10 mouse cellular contexts compared by ENCODE assay signal in genomic region chr12:79261035-79261434, GRCm38 (mm10). TPM values are rescaled to one million over a fixed set of nuclear protein-coding genes. Genes with fewer than 3 reads are reported as not detected.
DNase-seq lines count a peak whose midpoint lies in the region; ATAC-seq and TF ChIP-seq lines count a peak whose summit lies in the region.
"Had no signal": no experiment of that assay in that cellular context is flagged by ENCODE, and none has a peak within 500 bp of the region (broad histone marks: within the 10 kb centered on the region; RNA-seq: fewer than 3 reads in every experiment).

No protein-coding gene starts in this region.

- TF ChIP-seq CTCF in spleen, adult 2 months (IDR thresholded peaks at IDR 0.05; ENCODE audit: extremely low read depth, insufficient read depth, insufficient read length, insufficient replicate concordance), result peak; percentile 30; the same call in 1 of the 2 replicates
- peak; percentile 67 for TF ChIP-seq CTCF in brain, embryonic 14.5 days (IDR thresholded peaks at IDR 0.05; ENCODE audit: borderline replicate concordance, extremely low read depth, insufficient read depth, insufficient read length)

- H3K27me3 ChIP-seq in heart, embryonic 10.5 days (ENCODE audit: insufficient read depth, poor library complexity, severe bottlenecking), result no peaks in the 10 kb centered on the region
- no peaks in the 10 kb centered on the region for H3K27me3 ChIP-seq in spleen, adult 2 months (ENCODE audit: control insufficient read depth, insufficient read depth, low read length)
- H3K27me3 ChIP-seq: embryonic facial prominence, embryonic 15.5 days; limb, embryonic 12.5 days had no signal

- DNase-seq in heart, postnatal 36 days, result peak; percentile 8 to 25
- DNase-seq in heart, embryonic 10.5 days (ENCODE audit: low spot score), result no peak
- DNase-seq in spleen, adult 2 months (ENCODE audit: low read depth in 1 of 2, low spot score in 2 of 2), result peak in 1 of 2 experiments; percentile 13
- no peak for DNase-seq in spleen, postnatal 4 days (ENCODE audit: low spot score in 2 of 2)
- peak; percentile 48 for DNase-seq in brain, embryonic 14.5 days (ENCODE audit: low read depth)
- peak; percentile 32 to 39 for DNase-seq in layer of hippocampus, postnatal 10 days (ENCODE audit: low spot score in 2 of 2)
- peak; percentile 30 for DNase-seq in retina, postnatal 1 day

- TF ChIP-seq POLR2A in spleen, adult 2 months (IDR thresholded peaks at IDR 0.05; ENCODE audit: low read depth, low read length), result no peak
- no peak for TF ChIP-seq POLR2A in brain, embryonic 14.5 days (IDR thresholded peaks at IDR 0.05; ENCODE audit: borderline replicate concordance, extremely low read depth, insufficient read depth, insufficient read length, poor library complexity, severe bottlenecking)

- no peak overlapping the region for H3K4me3 ChIP-seq in heart, embryonic 10.5 days
- H3K4me3 ChIP-seq in spleen, adult 2 months (ENCODE audit: extremely low read depth, insufficient read depth, insufficient read length), result no peak overlapping the region
- H3K4me3 ChIP-seq: embryonic facial prominence, embryonic 15.5 days; limb, embryonic 12.5 days had no signal

- intact Hi-C loops in heart, postnatal 36 days (cut with DNase I), result loop anchor here (1.0 kb wide), 1 partner anchor 68 kb away; no protein-coding TSS in a partner anchor

- no peak overlapping the region for H3K27ac ChIP-seq in heart, embryonic 10.5 days
- H3K27ac ChIP-seq in spleen, adult 2 months (ENCODE audit: insufficient read depth, low read length), result no peak overlapping the region
- H3K27ac ChIP-seq: embryonic facial prominence, embryonic 15.5 days; limb, embryonic 12.5 days had no signal

- H3K4me1 ChIP-seq in heart, embryonic 10.5 days, result no peaks in the 10 kb centered on the region
- no peaks in the 10 kb centered on the region for H3K4me1 ChIP-seq in spleen, adult 2 months (ENCODE audit: control insufficient read depth, insufficient read depth, insufficient read length)
- H3K4me1 ChIP-seq: embryonic facial prominence, embryonic 15.5 days; limb, embryonic 12.5 days had no signal

- peaks cover 75% of the 10 kb centered on the region for H3K36me3 ChIP-seq in heart, embryonic 10.5 days
- peaks cover 38% of the 10 kb centered on the region for H3K36me3 ChIP-seq in spleen, adult 2 months (ENCODE audit: control insufficient read depth, insufficient read depth, low read length)

- H3K9me3 ChIP-seq in heart, embryonic 10.5 days, result no peaks in the 10 kb centered on the region
- H3K9me3 ChIP-seq: embryonic facial prominence, embryonic 15.5 days; limb, embryonic 12.5 days had no signal

- ATAC-seq in monocyte, adult 5-6 weeks (replicated peaks; ENCODE audit: insufficient number of reproducible peaks, low FRiP score, low TSS enrichment, poor library complexity, severe bottlenecking), result no peak

- WGBS in heart, embryonic 10.5 days, result 56% methylated on average over 5 of the region's 5 CpGs
- 64% methylated on average over 5 of the region's 5 CpGs for WGBS in spleen, adult 2 months

RNA-seq across cellular contexts. Expression of gene Zfyve26, which starts 35.1 kb away (rescaled TPM):
- 10 to 100 TPM; 14.2 to 17.6 TPM for total RNA-seq in heart, postnatal 36 days (2021)
- polyA plus RNA-seq in heart, embryonic 10.5 days (2016; fragmentation: Nextera tagmentation; extraction: Ambion mirVana), result 12.4 and 12.5 TPM in 2 replicates
- polyA plus RNA-seq in spleen, adult 2 months (2012; rRNA removed), result 28.7 and 29.4 TPM in 2 replicates
- 25.0 and 26.0 TPM in 2 replicates for polyA plus RNA-seq in brain, embryonic 14.5 days (2012; rRNA removed)
- total RNA-seq in layer of hippocampus, postnatal 10 days (2021), result 10 to 100 TPM; 23.8 to 26.4 TPM
- 16.7 to 50.3 TPM (median 30.7 TPM) in 3 replicates for total RNA-seq in monocyte, adult 5-6 weeks (2017)

RNA-seq across cellular contexts. Expression of gene Rad51b, which starts 36.0 kb away (rescaled TPM):
- total RNA-seq in heart, postnatal 36 days (2021), result under 1 TPM; 0.53 to 0.60 TPM
- polyA plus RNA-seq in heart, embryonic 10.5 days (2016; fragmentation: Nextera tagmentation; extraction: Ambion mirVana), result 5.1 and 6.6 TPM in 2 replicates
- 0.26 and 0.39 TPM in 2 replicates for polyA plus RNA-seq in spleen, adult 2 months (2012; rRNA removed)
- polyA plus RNA-seq in brain, embryonic 14.5 days (2012; rRNA removed), result 0.67 and 1.1 TPM in 2 replicates
- under 1 TPM; 0.47 to 0.69 TPM for total RNA-seq in layer of hippocampus, postnatal 10 days (2021)
- total RNA-seq in monocyte, adult 5-6 weeks (2017), result 0.29 TPM in 1 of 3 replicates, not detected in the others

RNA-seq across cellular contexts. Expression of gene Rdh12, which starts 52.3 kb away (rescaled TPM):
- not detected for total RNA-seq in heart, postnatal 36 days (2021)
- 0.47 and 0.58 TPM in 2 replicates for polyA plus RNA-seq in heart, embryonic 10.5 days (2016; fragmentation: Nextera tagmentation; extraction: Ambion mirVana)
- 6.5 and 7.0 TPM in 2 replicates for polyA plus RNA-seq in spleen, adult 2 months (2012; rRNA removed)
- polyA plus RNA-seq in brain, embryonic 14.5 days (2012; rRNA removed), result 1.1 and 1.8 TPM in 2 replicates
- 1 to 10 TPM; 1.6 to 2.0 TPM for total RNA-seq in layer of hippocampus, postnatal 10 days (2021)
- 5.2 to 7.9 TPM (median 5.2 TPM) in 3 replicates for total RNA-seq in monocyte, adult 5-6 weeks (2017)

Comparison
In these comparisons a context has a peak if more than half of its experiments do, and no peak if none do; other contexts are left out.
1. DNase-seq: peak in heart, postnatal 36 days (2 of 2), brain, embryonic 14.5 days (single experiment), layer of hippocampus, postnatal 10 days (2 of 2) and retina, postnatal 1 day (single experiment); none in heart, embryonic 10.5 days (single experiment) and spleen, postnatal 4 days (0 of 2).